Mouse (Mus musculus) heart, postnatal 10 days (tissue): ENCODE measurements around the gene Nkx6-2. TPM values are rescaled to one million over a fixed set of nuclear protein-coding genes. Genes with fewer than 3 reads are reported as not detected.

Experiments used
- DNase-seq, 2 experiments: peaks; one replicate each; pipeline ENCODE4 v3.0.0; 2021
- intact Hi-C: fragments of 180-260 bp; cut with DNase I; formaldehyde crosslinking; loops from one replicate; pipeline ENCODE4 v1.15.1; 2025
- total RNA-seq, 2 experiments: library from RNA; stranded (reverse); gene quantifications; 2 replicates each; pipeline ENCODE4 v1.2.3; 2021

Gene Nkx6-2
- total RNA-seq: under 1 TPM in 1 of 2 experiments, not detected in 1; 0.26 TPM

DNA sequence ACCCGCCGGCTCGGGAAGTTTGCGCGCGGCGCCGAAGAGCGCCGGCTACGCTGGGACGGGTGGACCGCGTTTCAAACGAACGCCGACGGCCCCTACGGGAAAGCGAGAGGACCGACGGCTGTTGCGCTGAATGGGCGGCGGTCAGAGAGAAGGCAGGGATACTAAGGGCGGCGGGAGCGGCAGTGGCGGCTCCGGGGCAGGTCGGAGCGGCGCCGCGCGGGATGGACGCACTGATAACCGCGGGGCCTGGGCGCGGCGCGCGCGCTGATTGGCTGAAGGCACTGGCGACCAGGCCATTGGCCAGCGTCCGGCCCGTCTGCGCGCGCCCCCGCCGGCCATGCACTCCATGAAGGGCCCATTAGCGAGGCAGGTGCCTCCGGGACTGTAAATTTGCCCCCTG, at the start of gene Nkx6-2:
TSS of gene Nkx6-2 (minus strand) at position 203 of the 400 bp plus-strand sequence.
- intact Hi-C loops: loop anchor here (5.0 kb wide), 1 partner anchor 280 kb away; no protein-coding TSS in a partner anchor
- peak; percentile 48 to 67 for DNase-seq

DNA sequence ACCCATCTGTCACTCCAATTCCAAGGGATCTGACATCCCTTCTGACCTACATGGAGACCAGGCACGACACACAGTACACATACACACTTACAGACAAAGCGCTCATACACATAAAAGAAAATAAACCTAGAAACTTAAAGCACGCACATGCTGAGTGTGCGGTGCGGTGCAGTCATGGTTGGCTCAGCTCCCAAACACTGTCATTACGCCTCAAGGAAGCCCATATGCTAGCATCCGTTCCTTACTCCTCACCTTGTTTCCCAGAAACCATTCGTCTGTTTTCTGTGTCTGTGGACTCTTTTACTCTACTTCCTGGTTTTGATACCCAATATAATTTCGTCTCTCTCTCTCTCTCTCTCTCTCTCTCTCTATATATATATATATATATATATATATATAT, 42.6 kb upstream of the Nkx6-2 start:
- DNase-seq: no peak

DNA sequence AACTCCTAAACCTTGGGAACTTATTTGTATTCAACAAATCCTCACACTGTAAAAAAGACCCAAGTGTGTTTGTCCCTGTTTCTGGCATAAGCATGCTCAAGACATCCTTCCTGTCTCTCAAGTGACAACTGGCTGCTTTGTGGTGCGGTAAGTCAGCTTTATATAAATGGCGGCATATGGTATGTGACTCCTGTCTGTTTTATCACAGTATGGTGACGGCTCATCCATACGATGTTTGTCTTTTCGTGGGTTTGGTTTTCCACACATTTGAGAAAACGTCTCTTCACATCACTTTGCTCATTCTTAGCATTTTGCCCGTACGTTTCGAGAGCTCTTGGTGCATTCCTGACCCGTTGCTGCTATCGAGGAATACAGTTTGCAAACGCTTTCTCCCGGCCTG, 40.0 kb upstream of the Nkx6-2 start:
- intact Hi-C loops: no loop called here
- no peak for DNase-seq

More for the DNA sequence above, 42.6 kb upstream of the Nkx6-2 start:
- intact Hi-C loops: no loop called here

DNA sequence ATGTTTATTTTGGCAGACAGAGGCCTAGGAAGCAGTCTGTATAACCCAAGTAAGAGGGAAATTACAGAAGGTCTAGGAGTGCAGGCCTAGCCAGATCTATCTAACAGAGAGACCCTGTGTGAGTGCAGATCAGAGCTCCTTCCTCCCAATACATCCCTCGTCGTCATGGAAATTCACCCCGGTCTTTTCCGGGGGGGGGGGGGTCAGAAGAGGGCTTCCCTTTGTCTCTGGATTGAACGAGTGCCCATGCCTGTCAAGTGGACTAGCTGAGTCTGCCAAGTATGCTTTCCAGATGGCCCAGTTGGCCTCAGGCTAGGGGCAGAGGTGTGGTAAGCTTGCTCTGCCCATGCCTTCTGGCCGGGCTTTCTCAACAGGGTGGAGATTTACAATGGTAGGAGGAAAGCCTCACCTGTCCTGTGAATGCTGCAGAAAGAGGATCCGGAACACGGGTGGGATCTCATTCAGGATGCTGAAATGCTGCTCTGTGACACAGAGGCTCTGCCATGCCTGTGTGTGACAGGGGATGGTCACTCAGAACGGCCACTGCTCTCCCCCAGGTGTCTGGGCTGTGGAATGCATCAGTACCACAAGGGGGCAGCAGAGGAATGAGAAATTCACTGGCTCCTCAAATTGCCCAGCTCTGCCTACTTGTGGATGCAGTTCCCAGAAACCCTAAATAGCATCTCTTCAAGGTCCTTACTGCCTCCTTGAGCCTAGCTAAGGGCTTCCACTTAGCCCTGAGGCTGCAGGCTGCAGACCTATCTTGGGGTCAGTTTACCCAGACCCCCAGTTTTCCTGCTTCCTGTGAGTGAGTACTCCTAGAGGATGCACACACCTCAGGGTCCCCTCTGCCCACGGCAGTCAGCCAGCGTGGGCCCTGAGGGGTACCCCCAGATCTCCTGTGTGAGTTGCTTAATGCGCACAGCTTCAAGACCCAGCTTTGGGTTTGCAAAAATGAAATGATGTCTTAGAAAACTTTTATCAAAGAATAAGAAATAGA, 33.5 kb upstream of the Nkx6-2 start:
- DNase-seq: peak; percentile 49 to 80
- intact Hi-C loops: loop anchor here (10.0 kb wide), 1 partner anchor 61 kb away; no protein-coding TSS in a partner anchor

DNA sequence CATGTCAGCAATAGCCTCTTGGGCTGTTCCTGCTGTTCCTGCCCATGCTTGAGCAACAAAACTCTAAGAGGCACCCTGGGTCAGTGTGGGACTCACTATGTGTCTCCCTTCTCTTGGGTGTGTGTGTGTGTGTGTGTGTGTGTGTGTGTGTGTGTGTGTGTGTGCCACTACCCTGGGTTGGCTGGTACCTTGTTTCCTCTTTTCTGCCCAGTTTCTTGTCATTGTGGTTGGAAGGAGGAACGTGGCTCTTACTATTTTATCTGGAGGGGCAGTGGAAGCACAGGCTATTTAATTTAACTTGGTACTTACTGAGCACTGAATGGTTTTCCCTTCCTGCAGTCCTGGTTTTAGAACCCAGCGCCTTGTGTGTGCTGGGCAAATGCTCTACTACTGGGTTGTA, 27.7 kb upstream of the Nkx6-2 start:
- no peak for DNase-seq
- intact Hi-C loops: loop anchor here (10.0 kb wide), 1 partner anchor 56 kb away; no protein-coding TSS in a partner anchor

DNA sequence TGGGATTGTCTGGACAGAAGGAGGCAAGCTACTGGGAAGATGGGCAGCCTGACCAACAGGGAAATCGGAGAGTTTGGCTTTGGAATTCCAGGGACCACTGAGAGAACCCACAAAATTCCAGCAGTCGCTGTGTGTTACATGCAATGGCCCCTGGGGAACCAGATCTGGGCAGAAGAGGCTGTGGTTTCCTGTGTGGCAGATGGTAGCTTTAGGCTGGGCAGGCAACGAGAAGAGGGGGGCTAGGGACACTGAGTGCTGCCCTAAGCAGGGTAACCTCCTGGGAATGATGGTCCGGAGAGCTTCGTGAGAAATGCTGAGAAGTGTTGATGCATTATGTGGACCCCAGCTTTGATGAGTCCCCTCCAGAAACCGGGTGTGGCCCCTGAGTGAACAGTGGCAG, 13.3 kb upstream of the Nkx6-2 start:
- no peak for DNase-seq

DNA sequence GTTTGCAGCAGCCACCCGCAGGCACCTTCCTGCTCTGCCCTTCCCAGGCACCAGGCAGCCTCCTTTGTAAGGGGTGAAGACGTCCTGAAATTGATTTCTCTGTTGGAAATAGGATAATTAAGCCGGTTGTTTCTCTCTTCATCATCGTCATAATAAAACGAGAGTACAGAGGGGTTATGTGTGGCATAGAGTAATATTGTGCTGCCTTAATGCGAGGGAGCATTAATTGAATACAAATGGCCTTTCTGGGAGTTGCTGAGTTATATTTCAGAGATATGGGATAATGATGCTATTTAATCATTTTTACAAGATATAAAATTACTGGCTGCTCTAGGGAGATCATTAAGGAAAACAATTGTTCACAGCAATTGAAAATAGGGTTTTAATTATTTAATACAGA, 12.7 kb upstream of the Nkx6-2 start:
- intact Hi-C loops: no loop called here
- no peak for DNase-seq

More for the DNA sequence above, 13.3 kb upstream of the Nkx6-2 start:
- intact Hi-C loops: no loop called here

DNA sequence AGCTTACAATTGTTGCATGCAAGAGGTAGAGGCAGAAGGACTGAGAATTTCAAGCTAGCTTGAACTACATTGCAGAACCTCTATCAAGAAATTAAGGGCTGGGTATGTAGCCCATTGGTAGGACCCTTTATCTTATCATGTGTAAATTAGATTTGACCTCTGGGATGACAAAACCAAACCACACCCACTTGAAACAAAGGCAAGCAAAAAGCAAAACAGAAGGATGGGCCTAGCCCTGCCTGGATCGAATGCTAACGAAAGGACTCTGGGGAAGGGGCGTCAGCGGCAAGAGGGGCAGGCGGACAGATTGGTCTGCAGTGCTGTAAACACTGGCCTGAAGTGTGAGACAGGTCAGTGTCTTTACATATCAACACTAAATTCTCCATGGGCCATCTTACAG, 8.7 kb upstream of the Nkx6-2 start:
- DNase-seq: no peak
- intact Hi-C loops: no loop called here

DNA sequence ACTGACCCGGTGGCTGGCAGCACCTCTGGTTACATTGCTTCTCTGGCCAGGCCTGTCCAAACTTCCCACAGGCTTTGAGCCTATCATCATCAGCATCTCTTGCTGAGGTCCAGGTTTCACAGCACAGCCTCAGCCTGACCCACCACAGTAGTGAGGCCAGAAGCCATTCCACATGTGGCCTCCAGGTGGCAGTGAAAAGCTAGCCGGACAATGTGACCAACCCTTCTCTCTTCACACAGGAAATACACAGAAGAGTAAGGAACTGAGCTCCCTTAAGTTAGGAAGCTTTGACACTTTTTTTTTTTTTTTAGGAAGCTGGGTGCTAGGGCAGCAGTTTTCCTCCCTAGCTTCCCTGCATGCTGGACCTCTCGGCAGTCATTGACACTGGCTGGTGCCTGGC, 7.7 kb upstream of the Nkx6-2 start:
- intact Hi-C loops: no loop called here
- DNase-seq: peak; percentile 33 to 61

DNA sequence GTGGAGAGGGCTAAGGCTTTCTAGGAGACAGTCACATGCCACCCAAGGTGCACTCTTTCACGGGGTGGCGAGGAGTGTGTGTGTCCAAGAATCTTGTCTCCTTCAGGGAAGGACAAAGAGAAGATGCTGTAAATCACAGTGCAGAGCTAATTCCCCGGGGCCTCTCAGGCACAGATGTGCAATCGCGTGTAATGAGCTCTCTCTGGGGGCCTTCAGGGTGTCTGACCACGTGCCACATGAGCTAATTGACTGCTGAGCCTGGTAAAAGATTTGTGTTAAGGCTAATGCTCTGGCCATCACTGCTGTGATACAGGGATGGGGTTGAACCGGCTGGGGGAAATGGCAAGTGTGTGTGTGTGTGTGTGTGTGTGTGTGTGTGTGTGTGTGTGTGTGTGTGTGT, 5.3 kb upstream of the Nkx6-2 start:
- DNase-seq: no peak
- intact Hi-C loops: no loop called here

DNA sequence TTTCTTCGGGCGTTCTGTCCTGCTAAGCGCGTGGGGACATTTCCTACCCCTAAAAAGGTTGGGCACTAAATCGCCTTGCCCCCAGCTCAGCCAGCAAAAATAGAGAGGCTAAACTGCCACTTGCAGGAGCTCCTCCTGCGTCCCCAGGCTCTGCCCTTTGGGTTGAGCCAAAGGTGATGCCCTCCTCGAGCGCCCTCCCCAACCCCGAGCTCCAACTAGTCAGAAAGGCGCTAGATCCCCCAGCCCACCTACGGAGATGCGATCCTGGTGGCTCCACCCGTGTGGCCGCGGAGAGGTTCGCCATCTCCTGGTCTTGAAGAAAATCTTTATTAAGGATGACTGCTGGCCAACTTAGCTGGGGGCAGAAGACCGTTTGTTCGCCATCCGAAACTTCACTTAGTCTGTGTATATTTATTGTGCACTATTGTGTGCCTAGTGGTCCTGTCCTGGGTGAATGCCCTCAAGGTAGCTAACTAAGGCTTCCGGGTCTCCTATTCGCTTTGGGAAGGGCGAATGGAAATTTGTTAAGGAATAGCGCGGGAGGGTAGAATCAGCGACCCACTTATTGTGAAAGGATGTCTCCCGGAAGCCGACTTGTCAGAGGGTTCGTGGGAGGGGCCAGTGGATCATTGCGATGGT, 2.7 kb upstream of the Nkx6-2 start:
- DNase-seq: peak in 1 of 2 experiments; percentile 12
- intact Hi-C loops: no loop called here

DNA sequence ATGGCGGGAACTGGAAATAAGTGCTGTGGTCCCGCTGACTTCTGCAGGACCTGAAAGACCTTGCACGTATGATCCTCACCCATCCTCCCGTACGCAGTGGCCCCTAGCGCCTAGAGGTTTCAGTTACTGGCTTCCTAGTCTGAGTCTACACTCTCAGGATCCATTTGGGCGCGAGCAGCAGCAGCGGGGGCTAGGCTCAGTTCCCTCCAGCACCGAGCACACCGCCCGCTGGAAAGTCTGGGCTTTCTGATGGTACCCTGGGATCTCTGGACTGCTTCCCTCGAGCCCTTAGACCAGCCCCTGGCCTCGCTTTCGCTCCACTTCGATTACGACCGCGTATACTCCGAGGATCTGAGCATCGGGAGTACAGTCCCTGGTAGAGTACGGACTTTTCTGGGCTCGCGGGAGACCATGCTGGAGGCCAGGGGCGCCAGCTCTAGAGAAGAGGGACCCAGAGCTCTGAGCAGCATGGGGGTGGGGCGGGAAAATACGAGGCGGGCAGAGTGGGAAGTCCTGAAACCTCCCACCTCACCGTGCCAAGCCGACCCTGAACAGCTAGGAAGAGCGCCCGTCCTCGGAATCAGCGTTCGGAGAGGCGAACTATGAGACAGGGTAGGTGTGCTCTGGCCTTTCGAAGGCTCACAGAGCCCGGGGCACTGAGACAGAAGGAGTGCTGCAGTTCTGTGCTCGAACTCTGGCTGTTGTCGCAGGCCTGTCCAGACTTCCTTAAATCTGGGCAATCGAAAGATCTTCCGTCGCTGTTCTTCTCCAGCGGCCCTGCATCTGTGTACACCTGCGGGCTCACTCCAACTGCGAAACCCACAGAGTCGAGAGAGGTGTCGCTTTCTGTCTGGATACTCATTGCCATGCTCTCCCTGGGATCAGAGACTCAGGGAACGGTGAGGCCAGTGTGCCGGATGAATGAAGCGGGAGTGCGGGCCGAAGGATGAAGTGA, 1.9 kb upstream of the Nkx6-2 start:
- peak; percentile 38 to 45 for DNase-seq
- intact Hi-C loops: loop anchor here (5.0 kb wide), 1 partner anchor 282 kb away; no protein-coding TSS in a partner anchor

DNA sequence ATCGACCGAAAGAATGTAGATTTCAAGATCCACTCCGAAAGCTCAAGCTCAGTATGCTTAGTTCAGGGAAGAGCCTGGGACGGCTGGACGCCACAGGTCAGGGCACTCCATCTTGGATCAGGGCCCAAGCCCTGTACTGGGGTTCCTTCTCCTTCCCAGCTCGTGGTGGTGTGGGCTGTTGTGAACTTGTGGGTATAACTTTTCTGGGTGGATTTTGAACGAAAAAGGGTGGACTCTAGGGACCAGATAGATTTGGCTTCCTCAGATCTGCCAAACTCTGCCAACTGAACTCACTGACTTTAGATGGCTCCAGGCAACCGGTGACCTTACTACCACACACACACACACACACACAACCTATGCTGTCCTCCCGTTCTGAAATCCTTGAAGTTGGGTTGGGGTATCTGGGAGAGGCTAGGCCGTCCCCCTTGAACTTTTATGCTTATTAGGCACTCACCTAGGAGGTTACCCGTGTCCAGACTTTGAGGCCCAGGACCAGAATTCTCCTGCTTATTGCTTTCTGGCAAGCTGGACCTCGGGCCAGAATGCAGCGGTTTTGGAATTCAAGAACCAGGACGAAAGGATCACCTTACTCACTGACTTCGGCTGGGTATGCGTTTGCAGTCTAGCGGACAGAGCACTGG, 619 bp upstream of the Nkx6-2 start:
- DNase-seq: no peak
- intact Hi-C loops: loop anchor here (1.0 to 5.0 kb wide), 2 partner anchors 97 to 281 kb away; no protein-coding TSS in a partner anchor

DNA sequence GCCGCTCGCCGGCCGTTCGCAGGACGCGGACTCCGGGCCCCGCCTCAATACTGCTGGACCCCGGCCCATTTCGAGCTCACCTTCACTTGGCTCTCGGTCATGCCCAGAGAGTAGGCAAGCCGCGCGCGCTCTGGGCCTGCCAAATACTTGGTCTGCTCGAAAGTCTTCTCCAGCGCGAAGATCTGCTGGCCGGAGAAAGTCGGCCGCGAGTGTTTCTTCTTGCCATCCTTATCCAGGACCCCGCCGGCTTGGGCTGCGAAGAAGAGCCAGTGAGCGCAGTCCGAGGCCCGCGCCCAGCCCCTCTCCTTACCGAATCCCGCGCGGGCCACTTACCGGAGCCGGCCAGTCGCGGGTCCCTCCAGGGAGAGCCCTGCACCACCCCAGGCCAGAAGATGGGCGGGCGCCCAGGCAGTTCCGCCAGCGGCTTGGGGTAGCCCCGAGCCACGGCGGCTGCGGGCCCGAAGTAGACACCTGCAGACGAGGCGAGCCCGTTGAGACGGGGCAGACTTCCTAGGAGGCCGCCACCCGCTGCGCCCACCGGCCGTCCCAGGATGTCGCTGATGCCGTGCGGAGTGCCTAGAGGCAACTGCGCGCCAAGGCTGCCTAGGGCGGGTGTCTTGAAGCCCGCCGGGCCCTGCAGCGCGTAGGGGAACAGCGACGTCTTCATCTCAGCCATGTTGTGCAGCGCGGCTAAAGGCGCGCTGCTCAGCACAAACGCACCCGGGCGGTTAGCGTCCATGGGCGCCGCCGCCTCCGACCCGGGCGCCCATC, 611 bp downstream of the Nkx6-2 start:
- intact Hi-C loops: loop anchor here (5.0 kb wide), 1 partner anchor 280 kb away; no protein-coding TSS in a partner anchor
- DNase-seq: peak; percentile 32 to 34

DNA sequence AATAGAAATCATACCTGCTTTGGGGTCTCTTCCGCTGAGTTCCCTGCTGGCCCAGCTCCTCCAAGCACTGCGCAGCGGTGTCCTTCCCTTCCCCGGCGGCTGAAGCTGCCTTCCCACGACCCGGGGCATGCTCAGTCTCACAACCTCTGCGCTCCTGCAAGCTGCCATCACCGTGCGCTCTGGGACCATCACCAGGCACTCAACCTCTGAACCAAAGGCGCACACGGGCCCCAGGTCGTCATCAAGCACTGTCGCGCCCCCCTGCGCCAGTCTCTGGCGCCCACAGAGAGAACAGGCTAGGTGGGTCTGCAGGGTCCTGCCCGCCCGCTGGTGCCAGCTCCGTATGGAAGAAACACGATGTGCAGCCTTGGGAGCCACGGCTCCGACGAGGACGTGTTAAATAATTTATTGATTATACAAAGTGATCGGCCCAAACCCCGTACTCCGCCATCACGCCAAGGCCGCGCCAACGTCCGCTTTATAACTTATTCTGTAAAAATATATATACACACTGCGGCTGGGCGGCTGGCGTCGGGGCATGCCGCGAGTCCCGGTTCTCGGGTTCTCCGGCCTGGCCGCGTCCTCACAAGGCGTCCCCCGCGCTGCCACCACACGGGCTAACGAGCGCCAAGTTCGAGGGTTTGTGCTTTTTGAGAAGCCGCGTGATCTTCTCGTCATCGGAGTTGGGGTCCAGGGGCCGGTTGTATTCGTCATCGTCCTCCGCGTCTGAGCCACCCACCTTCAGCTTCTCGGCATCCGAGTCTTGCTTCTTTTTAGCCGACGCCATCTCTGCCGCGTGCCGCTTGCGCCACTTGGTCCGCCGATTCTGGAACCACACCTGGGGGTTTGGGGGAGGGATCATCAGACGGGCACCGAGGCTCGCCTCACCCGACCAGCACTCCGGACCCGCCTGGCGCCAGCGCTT, 1.5 kb downstream of the Nkx6-2 start:
- peak; percentile 30 to 38 for DNase-seq
- intact Hi-C loops: loop anchor here (5.0 kb wide), 1 partner anchor 279 kb away; no protein-coding TSS in a partner anchor

DNA sequence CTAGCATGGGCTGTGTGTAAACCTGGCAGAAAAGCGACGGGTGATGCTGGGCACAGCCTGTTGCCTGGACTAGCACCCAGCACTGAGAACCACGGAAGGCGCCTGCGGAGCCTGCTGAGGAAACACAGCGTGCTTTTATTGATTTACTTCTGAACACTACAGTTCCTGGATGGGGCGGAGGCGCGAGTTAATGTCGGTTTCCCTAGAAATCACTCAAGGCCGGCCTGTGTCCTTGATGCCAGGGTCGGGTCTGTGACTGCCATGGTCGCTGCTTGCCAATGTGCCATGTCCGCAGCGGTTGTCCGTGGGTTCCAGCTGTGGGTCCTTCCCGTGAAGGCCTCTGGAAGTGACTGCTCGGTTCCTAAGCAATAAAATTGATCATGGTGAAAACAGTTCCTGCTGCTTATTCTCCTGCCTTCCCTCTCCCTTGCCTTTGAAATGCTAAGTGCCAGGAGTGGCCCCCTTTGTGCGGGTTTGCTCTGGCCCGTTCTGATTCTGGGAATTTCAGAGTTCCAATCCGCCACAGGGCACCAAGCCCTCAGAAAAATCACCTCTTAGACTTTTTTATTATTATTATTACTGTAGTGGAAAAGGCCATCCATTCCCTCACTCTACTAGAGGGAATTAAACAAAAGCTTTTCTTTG, 3.2 kb downstream of the Nkx6-2 start:
- intact Hi-C loops: no loop called here
- DNase-seq: no peak

DNA sequence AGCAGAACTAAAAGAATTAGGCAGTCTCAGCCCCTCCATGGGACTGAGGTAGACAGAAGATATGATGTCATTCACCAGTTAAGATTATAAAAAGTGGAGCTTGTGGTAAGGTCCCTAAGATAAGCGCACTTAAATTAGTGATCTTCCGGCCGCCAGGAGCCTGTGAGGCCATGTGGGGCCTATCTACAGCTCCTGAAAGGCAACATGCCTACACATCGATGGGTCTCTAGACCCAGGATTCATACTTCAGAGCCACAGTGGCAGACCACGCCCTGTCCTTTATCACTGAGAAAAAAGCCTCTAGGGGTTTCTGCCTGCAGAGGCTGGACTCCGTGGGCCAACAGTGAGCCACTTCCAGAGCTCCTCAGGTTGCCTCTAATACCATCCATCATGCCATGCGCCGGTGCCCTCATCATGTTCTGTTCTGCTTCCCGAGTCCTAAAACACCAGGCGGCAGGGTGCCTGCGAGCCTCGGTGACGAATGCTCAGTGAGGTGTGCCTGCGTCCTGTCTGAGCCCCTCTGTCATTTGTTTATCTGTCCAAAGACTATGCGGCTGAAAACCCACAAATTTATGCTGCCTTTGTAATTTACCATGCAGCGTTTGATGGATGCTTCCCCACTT, 6.4 kb downstream of the Nkx6-2 start:
- intact Hi-C loops: no loop called here
- no peak for DNase-seq
